Mouse (Mus musculus): Measurements from ENCODE around the gene Pkib. TPM values are rescaled to one million over a fixed set of nuclear protein-coding genes. Genes with fewer than 3 reads are reported as not detected.

Pkib gene
- polyA plus RNA-seq (2017; shearing (Covaris generic)), result 0.22 TPM

GRCm38 (mm10) chr10:57631896-57632867 lies at the start of gene Pkib:
TSS of gene Pkib (plus strand) at chr10:57631981.

GRCm38 (mm10) chr10:57784876-57785150 lies 153.0 kb downstream of the Pkib start, which contains the start of gene Fabp7:
TSS of gene Fabp7 (plus strand) at chr10:57784881.

Other genes starting within 250 kb of the Pkib start
- 2.8 TPM for gene Hsf2, start 145.6 kb upstream of the Pkib start, polyA plus RNA-seq (2017; shearing (Covaris generic))
- gene Serinc1, start 99.5 kb upstream of the Pkib start, polyA plus RNA-seq (2017; shearing (Covaris generic)), result 132 TPM
- not detected for gene Fabp7, start 152.9 kb downstream of the Pkib start, polyA plus RNA-seq (2017; shearing (Covaris generic))
- 242 TPM for gene Smpdl3a, start 162.4 kb downstream of the Pkib start, polyA plus RNA-seq (2017; shearing (Covaris generic))